Mouse (Mus musculus): ENCODE data around the gene Ccdc163. TPM values are rescaled to one million over a fixed set of nuclear protein-coding genes. Genes with fewer than 3 reads are reported as not detected.
A peak's percentile ranks its signal among the peaks of the same experiment; 100 is the strongest.

The Ccdc163 gene
- polyA plus RNA-seq, 1 experiment from 2014 or later: 30.3 TPM

- no peak for ATAC-seq (replicated peaks; ENCODE audit: low FRiP score)
- Histone ChIP-seq H3K4me1 (no peaks in the 10 kb centered on the region), H3K4me2 (no peak overlapping the region), H3K9ac (no peak overlapping the region), H3K4me3 (replicated peaks) (no peak overlapping the region), H3K27me3 (no peaks in the 10 kb centered on the region), H3K9me3 (replicated peaks) (no peaks in the 10 kb centered on the region), H3K27ac (no peak overlapping the region), H3K36me3 (no peaks in the 10 kb centered on the region)
- WGBS: 40% methylated on average over 7 of the region's 7 CpGs
Observed at GRCm38 (mm10) chr4:116787985-116788760, 79.9 kb downstream of the Ccdc163 start.

GRCm38 (mm10) chr4:116788956-116789355 lies 80.6 kb downstream of the Ccdc163 start:
- ATAC-seq (replicated peaks; ENCODE audit: low FRiP score): peak; percentile 58
- 14% methylated on average over 3 of the region's 3 CpGs for WGBS
- H3K36me3 ChIP-seq: no peaks in the 10 kb centered on the region
- H3K9me3 ChIP-seq (replicated peaks): no peaks in the 10 kb centered on the region
- H3K27me3 ChIP-seq: no peaks in the 10 kb centered on the region
- H3K9ac ChIP-seq: no peak overlapping the region
- no peaks in the 10 kb centered on the region for H3K4me1 ChIP-seq
- H3K4me3 ChIP-seq (replicated peaks): no peak overlapping the region
- no peak overlapping the region for H3K27ac ChIP-seq
- H3K4me2 ChIP-seq: no peak overlapping the region

- Histone ChIP-seq H3K27ac (no peak overlapping the region), H3K4me2 (no peak overlapping the region), H3K27me3 (no peaks in the 10 kb centered on the region), H3K4me3 (replicated peaks) (no peak overlapping the region), H3K4me1 (no peaks in the 10 kb centered on the region), H3K36me3 (no peaks in the 10 kb centered on the region), H3K9ac (no peak overlapping the region), H3K9me3 (replicated peaks) (no peaks in the 10 kb centered on the region)
- WGBS: 86% methylated on average over 8 of the region's 8 CpGs
- ATAC-seq (replicated peaks; ENCODE audit: low FRiP score): no peak
Observed at GRCm38 (mm10) chr4:116792453-116792852, 84.1 kb downstream of the Ccdc163 start.

GRCm38 (mm10) chr4:116794273-116794672 lies 86.0 kb downstream of the Ccdc163 start:
- WGBS: 71% methylated on average over 2 of the region's 2 CpGs
- Histone ChIP-seq H3K4me3 (replicated peaks) (no peak overlapping the region), H3K4me1 (no peaks in the 10 kb centered on the region), H3K36me3 (no peaks in the 10 kb centered on the region), H3K27ac (no peak overlapping the region), H3K4me2 (no peak overlapping the region), H3K9ac (no peak overlapping the region), H3K27me3 (no peaks in the 10 kb centered on the region), H3K9me3 (replicated peaks) (no peaks in the 10 kb centered on the region)
- no peak for ATAC-seq (replicated peaks; ENCODE audit: low FRiP score)

GRCm38 (mm10) chr4:116796442-116797110 lies 88.3 kb downstream of the Ccdc163 start:
- no peak overlapping the region for H3K27ac ChIP-seq
- H3K4me1 ChIP-seq: no peaks in the 10 kb centered on the region
- WGBS: 56% methylated on average over 1 of the region's 1 CpGs
- H3K36me3 ChIP-seq: peaks cover 4% of the 10 kb centered on the region; the same call in 1 of the 2 replicates
- no peaks in the 10 kb centered on the region for H3K27me3 ChIP-seq
- ATAC-seq (replicated peaks; ENCODE audit: low FRiP score): no peak
- H3K9me3 ChIP-seq (replicated peaks): no peaks in the 10 kb centered on the region
- H3K4me3 ChIP-seq (replicated peaks): no peak overlapping the region
- no peak overlapping the region for H3K4me2 ChIP-seq
- no peak overlapping the region for H3K9ac ChIP-seq

- Histone ChIP-seq H3K9ac (no peak overlapping the region), H3K36me3 (peaks cover 38% of the 10 kb centered on the region), H3K4me1 (no peaks in the 10 kb centered on the region), H3K27me3 (no peaks in the 10 kb centered on the region), H3K9me3 (replicated peaks) (no peaks in the 10 kb centered on the region), H3K4me2 (no peak overlapping the region), H3K4me3 (replicated peaks) (no peak overlapping the region), H3K27ac (no peak overlapping the region)
- 44% methylated on average over 5 of the region's 5 CpGs for WGBS
- ATAC-seq (replicated peaks; ENCODE audit: low FRiP score): no peak
Observed at GRCm38 (mm10) chr4:116799901-116800300, 91.6 kb downstream of the Ccdc163 start.

Other genes starting within 250 kb of the Ccdc163 start
- gene Mast2, start 244.3 kb upstream of the Ccdc163 start, polyA plus RNA-seq (2015; fragmentation: Nextera tagmentation; extraction: Ambion mirVana): 12.7 and 14.4 TPM in 2 replicates
- 17.0 and 17.3 TPM in 2 replicates for gene Ipp, start 201.0 kb upstream of the Ccdc163 start, polyA plus RNA-seq (2015; fragmentation: Nextera tagmentation; extraction: Ambion mirVana)
- gene Tmem69, start 152.6 kb upstream of the Ccdc163 start, polyA plus RNA-seq (2015; fragmentation: Nextera tagmentation; extraction: Ambion mirVana): 27.4 and 27.5 TPM in 2 replicates
- 40.5 and 40.7 TPM in 2 replicates for gene Gpbp1l1, start 150.9 kb upstream of the Ccdc163 start, polyA plus RNA-seq (2015; fragmentation: Nextera tagmentation; extraction: Ambion mirVana)
- 3.6 and 4.8 TPM in 2 replicates for gene Ccdc17, start 111.9 kb upstream of the Ccdc163 start, polyA plus RNA-seq (2015; fragmentation: Nextera tagmentation; extraction: Ambion mirVana)
- gene Nasp, start 80.6 kb upstream of the Ccdc163 start, polyA plus RNA-seq (2015; fragmentation: Nextera tagmentation; extraction: Ambion mirVana): 175 and 180 TPM in 2 replicates
- gene Akr1a1, start 56.8 kb upstream of the Ccdc163 start, polyA plus RNA-seq (2015; fragmentation: Nextera tagmentation; extraction: Ambion mirVana): 721 and 765 TPM in 2 replicates
- gene Prdx1, start 23.0 kb upstream of the Ccdc163 start, polyA plus RNA-seq (2015; fragmentation: Nextera tagmentation; extraction: Ambion mirVana): 1,497 and 1,602 TPM in 2 replicates
- 27.2 and 27.9 TPM in 2 replicates for gene Mmachc, start 103 bp upstream of the Ccdc163 start, polyA plus RNA-seq (2015; fragmentation: Nextera tagmentation; extraction: Ambion mirVana)
- gene Tesk2, start 12.4 kb downstream of the Ccdc163 start, polyA plus RNA-seq (2015; fragmentation: Nextera tagmentation; extraction: Ambion mirVana): 7.6 and 7.7 TPM in 2 replicates
- gene Toe1, start 99.1 kb downstream of the Ccdc163 start, polyA plus RNA-seq (2015; fragmentation: Nextera tagmentation; extraction: Ambion mirVana): 38.1 and 39.8 TPM in 2 replicates
- 18.9 and 19.1 TPM in 2 replicates for gene Mutyh, start 99.2 kb downstream of the Ccdc163 start, polyA plus RNA-seq (2015; fragmentation: Nextera tagmentation; extraction: Ambion mirVana)
- 1.1 and 1.6 TPM in 2 replicates for gene Hpdl, start 113.2 kb downstream of the Ccdc163 start, polyA plus RNA-seq (2015; fragmentation: Nextera tagmentation; extraction: Ambion mirVana)
- gene Zswim5, start 168.9 kb downstream of the Ccdc163 start, polyA plus RNA-seq (2015; fragmentation: Nextera tagmentation; extraction: Ambion mirVana): 1.7 TPM in 2 replicates